ENCODE assay signal across 11 mouse cellular contexts in the genomic region with DNA sequence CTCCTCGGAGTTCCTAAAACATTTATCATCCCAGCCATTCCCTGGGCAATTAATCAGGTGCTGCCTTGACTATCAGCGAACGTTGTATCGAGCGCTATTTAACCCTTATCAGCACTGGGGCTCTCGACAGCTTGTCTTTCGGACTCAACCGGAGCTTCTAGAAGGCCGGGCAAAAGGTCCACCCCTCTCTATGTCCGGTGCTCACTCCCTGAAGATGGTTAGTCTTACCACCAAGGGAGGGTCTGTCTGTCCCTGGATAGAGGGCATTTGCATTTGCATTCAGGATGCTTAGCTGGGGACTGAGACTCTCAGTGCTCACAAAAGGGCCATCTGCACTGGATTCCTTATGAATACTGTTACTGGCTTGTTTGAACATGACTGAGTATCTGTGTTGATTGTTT. TPM values are rescaled to one million over a fixed set of nuclear protein-coding genes. Genes with fewer than 3 reads are reported as not detected.
DNase-seq lines count a peak whose midpoint lies in the region; ATAC-seq and TF ChIP-seq lines count a peak whose summit lies in the region.
"Had no signal": no experiment of that assay in that cellular context is flagged by ENCODE, and none has a peak within 500 bp of the region (broad histone marks: within the 10 kb centered on the region; RNA-seq: fewer than 3 reads in every experiment).

No protein-coding gene starts in this region.

- H3K4me3 ChIP-seq in midbrain, embryonic 11.5 days (ENCODE audit: low read depth, low read length): no peak overlapping the region
- H3K4me3 ChIP-seq in midbrain, embryonic 16.5 days (ENCODE audit: low read depth, low read length): no peak overlapping the region
- no peak overlapping the region for H3K4me3 ChIP-seq in embryonic facial prominence, embryonic 10.5 days
- H3K4me3 ChIP-seq in hindbrain, postnatal 0 days (ENCODE audit: low read length): no peak overlapping the region
- no peak overlapping the region for H3K4me3 ChIP-seq in stomach, embryonic 16.5 days (replicated peaks; ENCODE audit: low read length)
- H3K4me3 ChIP-seq: limb, embryonic 13.5 days; lung, embryonic 15.5 days had no signal

- peaks cover 23% of the 10 kb centered on the region for H3K4me1 ChIP-seq in midbrain, embryonic 11.5 days (ENCODE audit: control insufficient read depth, insufficient read depth, low read length)
- peaks cover 3% of the 10 kb centered on the region; the same call in 1 of the 2 replicates for H3K4me1 ChIP-seq in midbrain, embryonic 16.5 days (ENCODE audit: control insufficient read depth, insufficient read depth, low read length)
- H3K4me1 ChIP-seq in embryonic facial prominence, embryonic 10.5 days: peaks cover 36% of the 10 kb centered on the region
- H3K4me1 ChIP-seq in hindbrain, postnatal 0 days (ENCODE audit: insufficient read depth, low read length): no peaks in the 10 kb centered on the region; the same call in 1 of the 2 replicates
- peaks cover 22% of the 10 kb centered on the region for H3K4me1 ChIP-seq in stomach, embryonic 16.5 days (ENCODE audit: control insufficient read depth, insufficient read depth, low read length)

- 22% methylated on average over 10 of the region's 10 CpGs for WGBS in midbrain, embryonic 11.5 days
- WGBS in midbrain, embryonic 16.5 days: 7% methylated on average over 10 of the region's 10 CpGs
- WGBS in embryonic facial prominence, embryonic 10.5 days: 26% methylated on average over 10 of the region's 10 CpGs
- WGBS in hindbrain, postnatal 0 days: 10% methylated on average over 10 of the region's 10 CpGs
- 18% methylated on average over 10 of the region's 10 CpGs for WGBS in stomach, embryonic 16.5 days

- 0 out of 2 replicates have a peak, but pooled peaks have one; percentile 31 for ATAC-seq in midbrain, embryonic 11.5 days (ENCODE audit: low FRiP score)
- no peak for ATAC-seq in midbrain, embryonic 16.5 days
- ATAC-seq in hindbrain, postnatal 0 days: no peak
- ATAC-seq in stomach, embryonic 16.5 days (ENCODE audit: insufficient read depth, low FRiP score): no peak

- DNase-seq in midbrain, embryonic 11.5 days (ENCODE audit: low spot score, missing footprints): peak; percentile 88
- DNase-seq in embryonic facial prominence, embryonic 10.5 days (ENCODE audit: low spot score): no peak
- DNase-seq in hindbrain, postnatal 0 days (ENCODE audit: low spot score): peak; percentile 19
- no peak for DNase-seq in thymus, postnatal 10 days (ENCODE audit: low spot score in 2 of 2)
- no peak for DNase-seq in right cerebral cortex, postnatal 4 days
- DNase-seq: cerebellum, postnatal 36 days; right cerebral cortex, adult 18-20 months had no signal

- no peaks in the 10 kb centered on the region for H3K27me3 ChIP-seq in midbrain, embryonic 11.5 days (ENCODE audit: control insufficient read depth, insufficient read depth, low read length)
- H3K27me3 ChIP-seq in midbrain, embryonic 16.5 days (ENCODE audit: control insufficient read depth, insufficient read depth, low read depth, low read length): no peaks in the 10 kb centered on the region
- H3K27me3 ChIP-seq in embryonic facial prominence, embryonic 10.5 days (replicated peaks; ENCODE audit: low read depth, poor library complexity, severe bottlenecking): 0 out of 2 replicates have a peak, but pooled peaks cover 11% of the 10 kb centered on the region
- H3K27me3 ChIP-seq in hindbrain, postnatal 0 days (ENCODE audit: insufficient read depth, low read length): no peaks in the 10 kb centered on the region
- H3K27me3 ChIP-seq in stomach, embryonic 16.5 days (ENCODE audit: control insufficient read depth, insufficient read depth, low read length): no peaks in the 10 kb centered on the region

- TF ChIP-seq CTCF in hindbrain, postnatal 0 days (IDR thresholded peaks at IDR 0.05; ENCODE audit: low read depth): no peak

- H3K27ac ChIP-seq in midbrain, embryonic 11.5 days (ENCODE audit: low read depth, low read length): peak overlapping the region; percentile 52; the same call in 1 of the 2 replicates
- no peak overlapping the region for H3K27ac ChIP-seq in midbrain, embryonic 16.5 days (ENCODE audit: low read length)
- H3K27ac ChIP-seq in embryonic facial prominence, embryonic 10.5 days (replicated peaks): peak overlapping the region; percentile 76
- H3K27ac ChIP-seq in hindbrain, postnatal 0 days: no peak overlapping the region
- H3K27ac ChIP-seq in stomach, embryonic 16.5 days (ENCODE audit: low read length): no peak overlapping the region
- H3K27ac ChIP-seq: limb, embryonic 13.5 days; lung, embryonic 15.5 days had no signal

- no peaks in the 10 kb centered on the region for H3K36me3 ChIP-seq in midbrain, embryonic 11.5 days (ENCODE audit: control insufficient read depth, insufficient read depth, low read length)
- no peaks in the 10 kb centered on the region for H3K36me3 ChIP-seq in midbrain, embryonic 16.5 days (ENCODE audit: control insufficient read depth, insufficient read depth, low read length)
- no peaks in the 10 kb centered on the region for H3K36me3 ChIP-seq in embryonic facial prominence, embryonic 10.5 days (replicated peaks)
- no peaks in the 10 kb centered on the region for H3K36me3 ChIP-seq in hindbrain, postnatal 0 days (ENCODE audit: insufficient read depth, low read length)
- no peaks in the 10 kb centered on the region for H3K36me3 ChIP-seq in stomach, embryonic 16.5 days (ENCODE audit: control insufficient read depth, insufficient read depth, low read length)
- H3K36me3 ChIP-seq: limb, embryonic 13.5 days; lung, embryonic 15.5 days had no signal

- no peaks in the 10 kb centered on the region for H3K9me3 ChIP-seq in midbrain, embryonic 11.5 days (ENCODE audit: control insufficient read depth, low read length)
- no peaks in the 10 kb centered on the region for H3K9me3 ChIP-seq in midbrain, embryonic 16.5 days (replicated peaks; ENCODE audit: control insufficient read depth, low read length, poor library complexity, severe bottlenecking)
- H3K9me3 ChIP-seq in embryonic facial prominence, embryonic 10.5 days: 0 out of 2 replicates have a peak, but pooled peaks cover 7% of the 10 kb centered on the region
- no peaks in the 10 kb centered on the region for H3K9me3 ChIP-seq in hindbrain, postnatal 0 days (ENCODE audit: low read length)
- H3K9me3 ChIP-seq in stomach, embryonic 16.5 days (replicated peaks; ENCODE audit: control insufficient read depth, low read length): 0 out of 2 replicates have a peak, but pooled peaks cover 5% of the 10 kb centered on the region
- H3K9me3 ChIP-seq: lung, embryonic 15.5 days had no signal

- H3K4me2 ChIP-seq in midbrain, embryonic 11.5 days: no peak overlapping the region
- no peak overlapping the region for H3K4me2 ChIP-seq in midbrain, embryonic 16.5 days (ENCODE audit: low read length)
- H3K4me2 ChIP-seq in hindbrain, postnatal 0 days (ENCODE audit: low read depth, low read length): no peak overlapping the region
- H3K4me2 ChIP-seq in stomach, embryonic 16.5 days (ENCODE audit: low read depth, low read length): no peak overlapping the region
- H3K4me2 ChIP-seq: limb, embryonic 13.5 days; lung, embryonic 15.5 days had no signal

- no peak overlapping the region for H3K9ac ChIP-seq in midbrain, embryonic 11.5 days (ENCODE audit: low read length)
- no peak overlapping the region for H3K9ac ChIP-seq in midbrain, embryonic 16.5 days (ENCODE audit: low read depth, low read length)
- H3K9ac ChIP-seq in hindbrain, postnatal 0 days (replicated peaks; ENCODE audit: low read length): no peak overlapping the region
- 0 out of 2 replicates have a peak overlapping the region, but pooled peaks have one; percentile 17 for H3K9ac ChIP-seq in stomach, embryonic 16.5 days (ENCODE audit: low read length)
- H3K9ac ChIP-seq: limb, embryonic 13.5 days; lung, embryonic 15.5 days had no signal

RNA-seq across cellular contexts. Expression of a gene that starts 25.0 kb away (rescaled TPM):
- 8.1 and 9.3 TPM in 2 replicates for polyA plus RNA-seq in midbrain, embryonic 11.5 days (2014; fragmentation: Nextera tagmentation; extraction: Ambion mirVana)
- 17.1 and 17.2 TPM in 2 replicates for polyA plus RNA-seq in midbrain, embryonic 16.5 days (2015; fragmentation: Nextera tagmentation; extraction: Ambion mirVana)
- polyA plus RNA-seq in embryonic facial prominence, embryonic 10.5 days (2016; fragmentation: Nextera tagmentation; extraction: Ambion mirVana): 10.6 and 11.2 TPM in 2 replicates
- total RNA-seq in hindbrain, postnatal 0 days (2014; rRNA removed): 23.5 and 30.5 TPM in 2 replicates
- polyA plus RNA-seq in hindbrain, postnatal 0 days (2015; fragmentation: Nextera tagmentation; extraction: Ambion mirVana): 7.9 and 8.6 TPM in 2 replicates
- polyA plus RNA-seq in stomach, embryonic 16.5 days (2015; fragmentation: Nextera tagmentation; extraction: Ambion mirVana): 12.8 and 14.8 TPM in 2 replicates

RNA-seq across cellular contexts. Expression of a gene that starts 59.1 kb away (rescaled TPM):
- 30.5 and 34.0 TPM in 2 replicates for polyA plus RNA-seq in midbrain, embryonic 11.5 days (2014; fragmentation: Nextera tagmentation; extraction: Ambion mirVana)
- 13.8 TPM in 2 replicates for polyA plus RNA-seq in midbrain, embryonic 16.5 days (2015; fragmentation: Nextera tagmentation; extraction: Ambion mirVana)
- 38.4 and 40.5 TPM in 2 replicates for polyA plus RNA-seq in embryonic facial prominence, embryonic 10.5 days (2016; fragmentation: Nextera tagmentation; extraction: Ambion mirVana)
- 24.7 and 29.5 TPM in 2 replicates for total RNA-seq in hindbrain, postnatal 0 days (2014; rRNA removed)
- 18.8 and 20.3 TPM in 2 replicates for polyA plus RNA-seq in hindbrain, postnatal 0 days (2015; fragmentation: Nextera tagmentation; extraction: Ambion mirVana)
- 46.9 and 55.1 TPM in 2 replicates for polyA plus RNA-seq in stomach, embryonic 16.5 days (2015; fragmentation: Nextera tagmentation; extraction: Ambion mirVana)

Comparison
In these comparisons a context has a peak if more than half of its experiments do, and no peak if none do; other contexts are left out.
1. H3K27ac ChIP-seq: peak in midbrain, embryonic 11.5 days (single experiment) and embryonic facial prominence, embryonic 10.5 days (single experiment); none in midbrain, embryonic 16.5 days (single experiment), hindbrain, postnatal 0 days (single experiment) and stomach, embryonic 16.5 days (single experiment).
2. DNase-seq: peak in midbrain, embryonic 11.5 days (single experiment) and hindbrain, postnatal 0 days (single experiment); none in embryonic facial prominence, embryonic 10.5 days (single experiment), thymus, postnatal 10 days (0 of 2) and right cerebral cortex, postnatal 4 days (single experiment).